Mouse (Mus musculus) spleen, postnatal 10 days (tissue): Measurements from ENCODE around the gene Bcl2l11.

Source experiments
- DNase-seq, 2 experiments: peaks; one replicate each; pipeline ENCODE4 v3.0.0; 2021 to 2022; ENCODE audit warnings: low spot score in 2 of 2

The Bcl2l11 gene

GRCm38 (mm10) chr2:128111537-128111936, 14.3 kb upstream of the Bcl2l11 start:
- DNase-seq, result no peak

- DNase-seq, result no peak
Observed at GRCm38 (mm10) chr2:128114621-128115020, 11.2 kb upstream of the Bcl2l11 start.

- no peak for DNase-seq
Observed at GRCm38 (mm10) chr2:128115579-128115978, 10.3 kb upstream of the Bcl2l11 start.

GRCm38 (mm10) chr2:128117605-128118004, 8.2 kb upstream of the Bcl2l11 start:
- no peak for DNase-seq

GRCm38 (mm10) chr2:128118971-128119370, 6.9 kb upstream of the Bcl2l11 start:
- DNase-seq, result no peak

- peak; percentile 33 to 67 for DNase-seq
Observed at GRCm38 (mm10) chr2:128122491-128122890, 3.3 kb upstream of the Bcl2l11 start.

- DNase-seq, result no peak
Observed at GRCm38 (mm10) chr2:128122891-128123771, 2.7 kb upstream of the Bcl2l11 start.

GRCm38 (mm10) chr2:128123921-128124683, 1.7 kb upstream of the Bcl2l11 start:
- DNase-seq, result peak in 1 of 2 experiments; percentile 36

GRCm38 (mm10) chr2:128124693-128125092, 1.1 kb upstream of the Bcl2l11 start:
- DNase-seq, result no peak

GRCm38 (mm10) chr2:128126591-128127051, 783 bp downstream of the Bcl2l11 start:
- peak in 1 of 2 experiments; percentile 57 for DNase-seq

GRCm38 (mm10) chr2:128127121-128127671, 1.4 kb downstream of the Bcl2l11 start:
- DNase-seq, result peak; percentile 88 to 96

- DNase-seq, result peak; percentile 69 to 73
Observed at GRCm38 (mm10) chr2:128127691-128128292, 2.0 kb downstream of the Bcl2l11 start.

- no peak for DNase-seq
Observed at GRCm38 (mm10) chr2:128128532-128128931, 2.7 kb downstream of the Bcl2l11 start.

- DNase-seq, result no peak
Observed at GRCm38 (mm10) chr2:128131503-128131902, 5.7 kb downstream of the Bcl2l11 start.

GRCm38 (mm10) chr2:128132635-128133034, 6.8 kb downstream of the Bcl2l11 start:
- no peak for DNase-seq

- no peak for DNase-seq
Observed at GRCm38 (mm10) chr2:128133865-128134264, 8.0 kb downstream of the Bcl2l11 start.

- DNase-seq, result no peak
Observed at GRCm38 (mm10) chr2:128134474-128134873, 8.6 kb downstream of the Bcl2l11 start.

GRCm38 (mm10) chr2:128134948-128135347, 9.1 kb downstream of the Bcl2l11 start:
- no peak for DNase-seq

- DNase-seq, result no peak
Observed at GRCm38 (mm10) chr2:128136769-128137433, 11.1 kb downstream of the Bcl2l11 start.

GRCm38 (mm10) chr2:128137480-128138276, 11.8 kb downstream of the Bcl2l11 start:
- DNase-seq, result no peak
